Mouse (Mus musculus) E14TG2a.4 (cell line): ENCODE measurements around the gene Tmem248.

Source experiments
- CTCF ChIP-seq: conservative IDR thresholded peaks from 2 replicates; pipeline ENCODE4 v1.5.1; 2014; ENCODE audit warnings: low read length
- NANOG ChIP-seq: IDR thresholded peaks from 2 replicates; pipeline ENCODE4 v1.6.1; 2014; ENCODE audit warnings: borderline replicate concordance, low read length, mixed read lengths
- POU5F1 ChIP-seq: IDR thresholded peaks from 2 replicates; pipeline ENCODE4 v1.6.1; 2014; ENCODE audit warnings: low read length, borderline replicate concordance

DNA sequence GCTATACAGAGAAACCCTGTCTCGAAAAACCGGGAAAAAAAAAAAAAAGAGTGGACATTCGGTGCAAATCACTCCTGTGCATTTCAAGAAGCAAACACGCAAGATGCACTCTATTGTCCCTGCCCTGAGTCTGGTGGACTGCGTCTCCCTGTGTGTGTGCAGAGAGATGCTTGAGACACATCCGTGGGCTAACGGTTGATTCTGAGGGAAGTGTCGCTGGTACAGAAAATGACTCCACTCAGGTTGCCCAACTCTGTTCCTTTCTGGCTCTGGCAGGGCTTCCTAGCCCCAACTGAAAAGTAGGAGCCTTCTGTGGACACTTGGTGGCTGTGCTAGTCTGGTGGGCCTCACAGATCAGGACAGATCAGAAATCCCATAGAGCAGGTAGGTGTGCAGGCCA, 19.4 kb downstream of the Tmem248 start:
- TF ChIP-seq CTCF: no peak
- TF ChIP-seq NANOG: no peak
- no peak for TF ChIP-seq POU5F1
